Mouse (Mus musculus) adrenal gland, postnatal 4 days (tissue): ENCODE results near the gene Dmrt3. TPM values are rescaled to one million over a fixed set of nuclear protein-coding genes. Genes with fewer than 3 reads are reported as not detected.

Experiments
- DNase-seq, 2 experiments: peaks; one replicate each; pipeline ENCODE4 v3.0.0; 2021 to 2022; ENCODE audit warnings: low spot score in 2 of 2, mixed read lengths in 2 of 2
- total RNA-seq, 2 experiments: library from RNA; stranded (reverse); gene quantifications; 2 replicates each; pipeline ENCODE4 v1.2.3; 2021

Gene Dmrt3
- total RNA-seq, 2 experiments from 2014 or later = not detected

DNA sequence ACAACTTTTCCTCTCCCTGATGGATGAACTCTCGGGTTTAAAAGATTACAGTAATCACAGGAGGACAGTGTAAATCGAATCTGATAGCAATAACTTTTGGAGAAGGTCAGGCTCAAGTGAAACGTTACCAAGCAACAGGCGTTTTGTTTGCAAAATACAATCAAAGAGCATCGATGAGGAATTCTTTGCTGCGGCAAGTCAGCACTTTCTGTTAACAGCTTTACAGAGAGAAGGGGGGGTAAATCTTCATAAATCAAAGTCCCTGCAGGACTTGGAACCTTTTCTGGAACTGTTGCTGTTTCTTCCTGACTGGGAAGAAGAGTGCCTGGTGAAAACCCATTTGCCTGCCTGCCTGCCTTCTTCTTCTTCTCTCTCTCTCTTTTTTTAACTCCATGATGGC lies 5.8 kb downstream of the Dmrt3 start:
- DNase-seq = no peak

DNA sequence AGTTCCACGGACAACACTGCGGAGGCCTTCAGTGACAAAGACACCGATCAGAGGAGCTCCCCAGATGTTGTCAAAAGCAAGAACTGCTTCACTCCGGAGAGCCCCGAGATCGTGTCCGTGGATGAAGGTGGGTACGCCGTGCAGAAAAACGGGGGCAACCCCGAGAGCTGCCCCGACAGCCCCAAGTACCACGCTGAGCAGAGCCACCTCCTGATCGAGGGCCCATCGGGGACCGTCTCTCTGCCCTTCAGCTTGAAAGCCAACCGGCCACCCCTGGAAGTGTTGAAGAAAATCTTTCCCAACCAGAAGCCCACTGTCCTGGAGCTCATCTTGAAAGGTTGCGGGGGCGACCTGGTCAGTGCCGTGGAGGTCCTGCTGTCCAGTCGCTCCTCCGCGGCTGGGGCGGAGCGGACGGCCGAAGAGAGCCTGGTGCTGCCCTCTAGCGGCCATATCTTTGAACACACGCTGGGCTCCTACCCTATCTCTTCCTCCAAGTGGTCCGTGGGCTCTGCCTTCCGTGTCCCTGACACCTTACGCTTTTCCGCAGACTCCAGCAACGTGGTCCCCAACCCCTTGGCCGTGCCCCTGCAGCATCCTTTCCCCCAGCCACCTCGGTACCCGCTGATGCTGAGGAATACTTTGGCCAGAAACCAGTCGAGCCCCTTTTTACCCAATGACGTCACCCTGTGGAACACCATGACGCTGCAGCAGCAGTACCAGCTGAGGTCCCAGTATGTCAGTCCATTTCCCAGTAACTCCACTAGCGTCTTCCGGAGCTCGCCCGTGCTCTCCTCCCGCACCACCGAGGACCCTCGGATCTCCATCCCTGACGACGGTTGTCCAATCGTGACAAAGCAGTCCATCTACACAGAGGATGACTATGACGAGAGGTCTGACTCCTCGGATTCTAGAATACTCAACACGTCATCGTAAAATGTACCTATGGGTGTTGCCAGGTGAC lies 12.5 kb downstream of the Dmrt3 start:
- DNase-seq = peak in 1 of 2 experiments; percentile 45

DNA sequence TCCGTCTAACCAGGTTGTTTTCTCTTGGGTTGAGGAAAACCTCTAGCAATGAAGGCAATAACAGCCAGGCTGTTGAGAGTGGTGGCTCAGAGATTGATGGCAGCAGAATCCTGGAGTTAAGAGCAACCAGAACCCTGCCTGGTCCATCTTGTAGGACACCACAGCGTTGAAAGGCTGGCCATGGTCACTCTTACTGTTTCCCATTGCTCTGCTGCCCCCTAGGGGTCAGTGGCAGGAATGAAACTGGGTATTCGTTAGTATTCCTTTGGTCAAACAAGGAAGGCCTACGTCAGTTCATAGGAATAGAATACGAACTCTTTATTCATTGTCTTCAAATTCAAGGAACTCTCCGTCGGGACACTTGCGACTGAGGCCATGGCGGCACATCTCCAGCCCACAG lies 18.4 kb downstream of the Dmrt3 start:
- peak in 1 of 2 experiments; percentile 50 for DNase-seq

DNA sequence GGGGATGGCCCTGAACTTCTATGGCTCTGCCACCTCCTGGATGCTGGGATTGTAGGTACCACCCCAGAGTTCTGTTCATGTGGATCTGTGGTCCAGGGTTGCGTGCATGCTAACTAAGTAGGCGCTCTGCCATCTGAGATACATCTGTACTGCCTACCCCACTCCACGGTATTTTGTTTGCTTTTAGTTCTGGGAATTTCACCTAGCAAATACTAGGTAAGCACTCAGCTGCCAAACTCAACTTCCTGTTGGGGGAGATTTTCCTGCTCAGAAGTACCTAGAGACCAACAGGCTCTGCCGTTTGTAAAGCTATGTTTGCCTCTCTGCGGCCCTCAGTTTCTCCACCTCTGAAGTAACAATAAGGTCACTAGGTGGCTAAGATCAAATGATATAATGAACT lies 25.0 kb downstream of the Dmrt3 start:
- no peak for DNase-seq

DNA sequence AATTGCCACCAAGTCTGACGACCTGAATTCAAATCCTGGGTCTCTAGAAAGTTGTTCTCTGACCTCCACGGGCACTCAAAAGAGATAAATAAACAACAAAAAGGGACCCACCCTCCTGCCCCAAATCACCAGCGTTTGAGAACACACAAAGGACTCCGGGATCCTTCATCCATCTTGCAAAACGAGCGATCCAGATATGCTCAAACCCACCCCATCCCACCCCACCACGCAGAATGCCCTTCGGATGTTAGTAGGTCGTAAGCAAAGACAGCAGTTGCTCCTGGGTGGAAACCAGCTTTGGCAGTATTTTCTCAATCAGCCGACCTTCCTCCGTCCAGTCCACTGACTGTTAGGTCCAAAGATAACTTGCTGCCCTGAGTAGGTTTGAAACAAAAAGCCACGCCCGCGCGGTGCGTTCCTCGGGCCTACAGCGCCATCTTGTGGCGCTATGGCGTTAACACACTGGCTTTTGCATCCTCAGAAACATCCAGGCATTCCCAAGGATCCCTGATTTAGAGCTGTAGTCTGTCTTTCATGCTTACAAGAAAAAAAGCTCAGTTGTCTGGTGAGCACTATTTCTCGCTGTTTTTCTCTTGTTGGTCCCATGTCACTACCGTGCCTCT lies 25.6 kb downstream of the Dmrt3 start:
- DNase-seq = peak in 1 of 2 experiments; percentile 47

DNA sequence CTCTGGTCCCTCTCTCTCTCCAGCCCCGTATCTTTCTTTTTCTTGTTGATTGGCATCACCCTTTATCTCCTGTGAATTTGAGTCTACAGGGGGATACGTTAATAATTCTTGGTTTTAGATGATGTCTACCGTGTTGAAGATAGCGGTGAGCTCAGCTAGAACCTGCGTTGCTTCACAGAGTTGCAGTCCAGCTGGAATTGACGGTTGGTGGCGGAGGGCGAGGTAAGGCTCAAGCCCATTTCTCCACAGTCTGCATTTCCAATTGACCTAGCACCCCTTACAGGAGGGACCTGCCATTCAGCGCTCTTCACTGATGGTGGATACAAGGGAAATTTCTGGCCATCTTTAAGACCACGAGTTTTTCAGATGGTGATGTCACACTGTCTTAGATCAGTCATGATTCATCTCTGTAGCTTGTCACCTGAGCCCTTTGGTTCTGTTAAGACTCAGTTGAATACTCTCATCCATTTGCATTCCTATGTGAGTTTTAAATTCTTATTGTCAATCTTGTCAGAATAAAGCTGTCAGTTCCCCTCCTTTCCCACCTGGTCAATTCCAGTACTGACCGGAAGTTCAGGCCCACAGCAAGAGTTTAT lies 28.8 kb downstream of the Dmrt3 start:
- no peak for DNase-seq

DNA sequence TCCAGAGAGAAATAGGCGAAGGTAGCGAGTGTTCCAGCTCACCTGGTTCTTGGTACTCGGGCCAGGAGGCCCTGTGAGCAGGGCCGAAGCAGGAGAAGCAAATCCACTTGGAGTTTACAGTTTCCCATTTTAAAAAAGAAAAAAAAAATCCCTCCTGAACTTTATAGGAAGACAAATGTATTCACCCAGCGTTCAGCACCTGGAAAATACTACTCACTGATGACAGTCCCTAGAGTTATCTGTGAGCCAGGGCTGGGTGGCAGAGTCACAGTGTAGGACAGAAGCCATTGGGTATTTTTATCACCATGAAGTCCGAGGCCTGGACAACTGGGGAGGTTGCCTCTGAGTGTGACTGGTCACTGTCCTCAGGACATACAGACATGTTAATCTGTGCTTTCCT lies 31.7 kb downstream of the Dmrt3 start:
- DNase-seq = no peak

DNA sequence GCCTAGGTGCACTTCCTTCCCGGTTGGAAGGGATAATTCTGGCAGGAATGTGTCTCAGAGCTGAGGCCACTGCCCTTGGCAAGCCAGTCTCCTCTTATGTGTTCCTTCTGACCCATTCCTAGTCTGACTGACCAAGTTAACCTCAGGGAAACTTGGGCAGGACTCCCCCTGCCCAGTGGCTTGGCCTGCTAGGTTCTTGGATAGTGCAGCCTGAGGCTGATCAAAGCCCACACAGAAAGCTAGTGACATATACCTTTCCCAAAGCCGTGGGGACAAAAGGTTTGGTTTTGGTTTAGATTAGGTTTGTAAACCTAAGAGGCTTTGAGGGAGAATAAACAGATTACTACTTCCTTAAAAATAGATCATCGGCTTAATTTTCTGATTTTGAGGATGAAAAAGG lies 37.0 kb downstream of the Dmrt3 start:
- DNase-seq = no peak

DNA sequence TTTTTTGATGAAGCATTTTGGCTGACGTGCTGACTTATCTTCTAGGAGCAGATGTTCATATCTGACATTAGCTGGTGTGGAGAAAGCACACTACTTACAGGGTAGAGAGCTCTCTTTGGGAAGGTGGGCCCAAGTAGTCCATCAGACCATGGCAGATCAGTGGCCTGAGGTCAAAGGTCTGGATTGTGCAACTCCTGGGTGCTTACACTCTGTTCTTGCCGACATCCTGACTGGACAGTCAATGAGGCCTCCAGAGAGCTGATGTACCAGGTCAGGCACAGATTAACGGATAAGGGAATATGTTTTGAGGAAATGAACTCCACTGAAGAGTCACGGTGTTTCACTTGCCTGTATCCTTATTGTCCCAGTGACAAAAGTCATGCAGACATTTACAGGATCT lies 38.6 kb downstream of the Dmrt3 start:
- no peak for DNase-seq

DNA sequence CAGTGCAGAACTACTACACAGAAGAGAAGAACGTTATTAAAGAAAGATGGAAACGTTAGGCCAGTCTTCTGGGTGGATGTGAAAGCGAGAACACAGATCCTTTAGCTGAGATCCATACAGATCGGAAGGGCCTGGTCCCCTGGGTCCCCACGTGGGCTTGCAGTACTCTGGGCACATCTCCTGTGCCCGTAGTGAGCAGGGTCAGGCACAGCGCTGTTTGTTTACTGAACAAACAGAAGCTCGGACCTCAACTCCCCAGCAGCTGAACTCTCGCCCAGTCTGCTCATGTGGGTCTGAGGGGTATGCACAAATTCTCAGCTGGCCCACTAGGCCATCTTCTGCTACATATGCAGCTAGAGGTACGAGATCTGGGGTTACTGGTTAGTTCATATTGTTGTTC lies 40.4 kb downstream of the Dmrt3 start:
- DNase-seq = no peak

DNA sequence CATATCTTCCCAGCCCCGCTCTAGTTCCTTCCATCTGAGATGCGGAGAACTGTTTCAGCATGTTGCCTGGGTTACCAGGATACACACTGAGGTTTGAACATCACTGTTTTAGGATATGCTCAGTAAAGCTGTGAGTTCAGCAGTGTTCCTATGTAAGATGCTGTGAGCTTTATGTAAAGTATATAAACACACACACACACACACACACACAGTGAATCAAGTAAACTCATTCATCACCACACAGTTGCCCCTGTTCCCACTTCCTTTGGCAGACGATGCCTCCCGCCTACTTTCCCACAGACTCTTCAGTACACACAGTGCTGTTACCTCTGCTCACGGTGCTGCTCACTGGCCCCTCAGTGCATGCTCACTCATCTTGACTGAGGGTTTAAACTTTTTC lies 42.5 kb downstream of the Dmrt3 start:
- no peak for DNase-seq

DNA sequence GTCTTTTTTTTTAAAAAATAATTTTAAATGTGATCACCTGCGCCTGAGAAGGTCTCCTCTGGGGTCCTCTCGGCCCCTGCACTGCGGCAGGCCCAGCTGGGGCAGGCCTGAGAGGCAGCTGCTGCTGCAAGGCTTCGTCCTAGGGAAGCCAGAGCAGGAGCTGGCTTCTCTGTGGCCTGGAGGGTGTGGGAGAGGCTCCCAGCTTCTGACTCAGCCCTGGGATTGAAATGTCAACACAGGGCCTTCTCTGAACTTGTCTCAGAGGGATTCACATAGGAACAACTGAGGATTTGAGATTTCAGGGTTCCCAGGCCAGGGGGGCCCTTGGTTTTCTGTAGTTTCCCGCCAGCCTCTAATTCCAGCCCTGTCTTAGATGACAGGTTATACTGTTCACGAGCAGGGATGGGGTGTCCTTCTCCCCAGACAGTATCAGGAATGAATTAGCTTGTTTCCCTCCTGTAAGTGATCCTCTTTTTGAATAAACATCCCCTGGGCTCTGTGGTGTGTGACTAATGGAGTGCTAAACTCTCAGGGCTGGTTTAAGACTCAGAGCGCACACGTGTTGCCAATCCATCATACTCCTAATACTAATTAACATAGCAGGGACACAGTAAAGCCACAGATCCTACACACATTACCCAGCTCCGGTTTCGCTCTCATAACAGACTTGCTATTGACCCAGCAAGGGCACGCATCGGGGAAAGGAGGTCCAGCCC lies 44.1 kb downstream of the Dmrt3 start:
- DNase-seq = no peak

DNA sequence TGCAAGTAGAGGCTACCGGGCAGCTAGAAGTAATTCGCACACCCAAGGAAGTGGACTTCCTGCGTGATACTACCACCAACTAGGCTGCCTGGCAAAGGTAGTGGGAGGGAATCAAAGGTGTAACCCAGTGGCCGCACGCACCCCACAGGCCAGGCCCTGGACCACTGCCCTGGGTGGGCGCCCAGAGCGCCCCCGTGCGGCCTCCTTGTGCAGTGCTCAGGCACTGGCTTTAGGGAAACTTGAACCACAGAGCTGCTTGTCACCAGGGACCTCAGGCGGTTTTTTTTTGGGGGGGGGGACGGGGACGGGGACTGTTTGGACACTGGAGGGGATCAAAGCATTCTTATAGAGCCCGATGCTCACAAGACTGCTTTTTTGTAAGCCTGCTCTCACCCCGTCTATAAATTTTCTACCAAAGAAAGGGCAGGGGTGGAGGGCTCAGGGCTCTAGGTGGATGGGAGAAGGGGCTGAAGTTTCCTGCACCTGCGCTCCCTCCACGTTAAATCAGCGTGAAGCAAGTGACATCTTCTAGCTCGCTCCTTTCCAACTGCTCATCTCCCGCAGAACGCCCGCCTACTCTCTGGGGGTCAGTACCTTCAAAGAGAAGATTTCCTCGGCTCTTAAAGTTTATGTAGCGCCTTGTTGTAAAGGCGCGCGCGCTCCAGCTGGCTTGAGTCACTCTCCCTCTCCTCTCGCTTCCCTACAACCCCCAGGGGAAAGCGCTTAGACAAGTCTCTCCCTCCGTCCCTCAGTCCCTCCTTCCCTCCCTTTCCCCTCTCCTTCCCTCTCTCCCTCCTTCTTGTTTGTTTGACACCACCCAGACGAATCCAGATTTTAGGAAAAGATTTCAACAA lies 55.6 kb downstream of the Dmrt3 start:
- no peak for DNase-seq

DNA sequence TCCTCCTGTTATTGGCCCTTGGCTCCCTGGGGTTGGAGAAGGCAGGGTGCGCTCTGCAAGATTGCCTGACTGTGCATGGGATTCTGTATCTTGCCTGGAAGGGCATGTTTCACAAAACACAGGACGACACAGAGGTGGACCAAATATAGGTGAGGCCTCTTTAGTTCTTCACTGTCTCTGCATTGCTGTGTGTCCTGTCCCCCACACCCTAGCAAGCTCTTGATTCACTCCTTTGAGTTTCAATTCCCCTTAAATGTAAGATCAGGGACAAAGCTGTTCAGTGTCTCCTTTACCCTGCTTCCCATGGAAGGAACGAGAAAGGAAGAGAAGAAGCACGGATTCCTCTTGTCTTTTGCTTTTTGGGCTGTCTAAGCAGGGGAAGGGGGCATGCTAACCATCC lies 57.7 kb downstream of the Dmrt3 start:
- no peak for DNase-seq

DNA sequence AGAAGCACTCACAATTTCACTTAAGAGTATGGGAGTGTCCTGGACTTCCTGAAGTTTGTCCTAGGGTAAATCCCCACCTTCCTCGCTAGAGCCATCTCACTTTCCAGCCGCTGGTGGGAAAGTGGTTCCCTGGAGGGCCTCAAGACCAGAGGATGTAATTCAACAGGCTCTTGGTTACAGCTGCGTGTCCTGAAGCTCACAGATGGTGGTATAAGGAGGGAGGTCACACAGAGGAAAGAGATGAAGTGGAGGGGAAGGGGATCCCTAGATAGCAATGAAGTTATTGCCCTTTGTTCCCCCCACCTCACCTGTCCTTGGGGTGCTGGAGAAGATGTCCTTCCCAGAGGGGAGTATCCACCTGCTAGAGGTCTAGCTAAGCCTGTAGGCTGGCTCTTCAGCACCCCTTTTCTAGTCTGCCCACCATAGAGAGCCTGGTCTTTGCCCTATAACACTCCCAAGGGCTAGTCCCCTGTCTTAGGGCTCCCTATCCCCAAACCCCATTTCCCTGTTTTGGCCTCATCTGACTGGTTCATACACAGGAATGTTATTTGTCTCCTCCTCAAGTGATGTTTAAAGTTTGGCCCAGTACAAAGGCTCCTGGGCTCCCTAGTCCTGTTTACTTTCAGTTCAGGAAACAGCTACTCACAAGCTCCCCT lies 59.6 kb downstream of the Dmrt3 start:
- DNase-seq = no peak

DNA sequence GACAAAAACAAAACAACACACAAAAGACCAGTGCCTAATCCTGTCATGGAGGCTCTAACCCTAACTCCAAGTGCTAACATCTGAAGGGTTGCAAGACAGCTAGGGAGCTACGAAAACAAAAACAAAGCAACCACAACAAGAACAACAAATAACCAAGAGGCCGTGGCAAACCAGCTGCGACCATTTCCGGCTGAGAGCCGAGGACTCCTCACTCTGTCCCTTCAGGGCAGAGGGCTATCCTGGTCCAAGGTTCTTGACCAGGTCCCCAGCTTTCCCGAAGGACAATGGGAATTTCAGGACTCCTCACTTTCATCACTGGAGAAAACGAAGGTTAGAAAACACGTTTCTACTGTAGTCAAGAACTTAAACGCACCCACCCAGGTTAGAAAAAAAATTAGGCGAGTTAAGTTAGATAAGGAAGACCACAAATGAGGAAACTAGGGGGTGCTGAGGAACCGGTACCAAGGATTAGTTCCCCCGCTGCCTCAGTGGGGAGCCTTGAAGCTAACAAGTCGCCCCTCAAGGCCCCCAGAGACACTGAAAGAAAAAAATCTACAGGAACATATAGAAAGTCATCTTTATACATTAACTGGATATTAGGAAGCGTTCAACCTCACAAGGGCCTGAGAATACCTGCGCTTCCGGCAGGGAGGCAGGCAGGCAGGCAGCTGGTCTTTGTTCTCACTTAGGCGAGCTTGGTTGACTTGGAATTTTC lies 60.6 kb downstream of the Dmrt3 start:
- no peak for DNase-seq

DNA sequence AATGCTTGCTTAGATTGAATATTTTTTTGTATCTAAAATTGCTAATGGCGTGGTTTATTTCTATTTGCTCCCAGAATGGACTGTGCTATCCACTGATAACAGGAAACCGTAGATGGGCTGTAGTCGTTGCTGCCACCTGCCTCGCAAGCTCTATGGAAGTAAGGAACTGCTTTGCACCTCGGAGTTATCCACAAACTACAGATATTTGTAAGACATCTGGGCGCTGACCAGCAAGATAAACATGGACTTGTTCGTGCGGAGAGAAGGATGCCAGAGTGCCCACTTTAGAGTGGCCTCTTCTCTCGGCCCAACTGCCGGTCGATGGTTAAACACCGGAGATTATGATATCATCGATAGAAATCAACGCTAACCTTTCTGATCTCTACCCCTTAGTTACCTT lies 61.6 kb downstream of the Dmrt3 start:
- no peak for DNase-seq

DNA sequence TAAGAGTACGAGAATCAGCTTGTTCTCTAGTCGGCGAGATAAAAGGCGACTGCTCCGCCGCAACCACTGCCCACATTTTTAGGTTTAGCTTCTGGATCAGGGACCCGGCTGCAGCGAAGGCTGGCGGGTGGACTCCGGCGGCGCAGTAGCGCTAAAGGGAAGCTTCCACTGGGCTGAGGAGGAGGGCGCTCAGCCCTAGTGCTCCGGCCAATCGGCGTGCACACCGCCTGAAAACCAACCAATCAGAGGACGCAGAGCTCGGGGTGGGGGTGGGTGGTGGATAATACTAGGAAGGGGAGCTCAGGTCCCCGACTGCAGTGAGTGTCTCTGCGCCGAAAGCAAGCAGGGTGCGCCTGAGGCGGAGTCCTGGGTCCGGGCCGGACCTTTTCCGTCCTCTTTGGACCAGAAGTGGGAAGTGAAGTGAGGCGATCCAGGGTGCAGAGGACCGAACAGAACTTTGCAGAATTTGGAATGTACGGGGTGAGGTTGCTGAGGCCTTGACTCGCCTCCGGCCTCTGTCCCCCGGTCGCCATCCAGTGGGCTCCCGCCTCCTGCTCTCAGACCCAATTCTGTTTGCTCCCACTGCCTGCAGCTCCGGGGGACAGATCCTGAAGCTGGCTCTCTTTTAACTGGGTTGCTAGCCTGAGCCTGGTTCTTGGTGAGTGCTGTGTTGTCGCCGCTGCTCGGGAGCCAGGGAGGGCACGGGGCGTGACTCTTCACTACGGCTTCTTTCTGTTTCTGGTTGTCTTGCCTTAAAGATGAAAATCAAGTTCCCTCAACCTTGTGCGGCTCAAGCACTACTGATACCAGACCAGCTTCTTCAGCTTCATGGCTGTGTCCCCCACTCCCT lies 62.2 kb downstream of the Dmrt3 start, which contains the start of gene Dmrt2:
Gene Dmrt2, plus strand, starts transcription at position 311 of the 850 bp plus-strand sequence.
- peak; percentile 52 to 55 for DNase-seq
